Mouse (Mus musculus): Measurements from ENCODE around the gene Pou4f1.
"Not testable (repeated sequence)": the region's sequence is repeated elsewhere in the genome, so short reads cannot be mapped to it uniquely, and the experiment has no call there.

Pou4f1 gene

DNA sequence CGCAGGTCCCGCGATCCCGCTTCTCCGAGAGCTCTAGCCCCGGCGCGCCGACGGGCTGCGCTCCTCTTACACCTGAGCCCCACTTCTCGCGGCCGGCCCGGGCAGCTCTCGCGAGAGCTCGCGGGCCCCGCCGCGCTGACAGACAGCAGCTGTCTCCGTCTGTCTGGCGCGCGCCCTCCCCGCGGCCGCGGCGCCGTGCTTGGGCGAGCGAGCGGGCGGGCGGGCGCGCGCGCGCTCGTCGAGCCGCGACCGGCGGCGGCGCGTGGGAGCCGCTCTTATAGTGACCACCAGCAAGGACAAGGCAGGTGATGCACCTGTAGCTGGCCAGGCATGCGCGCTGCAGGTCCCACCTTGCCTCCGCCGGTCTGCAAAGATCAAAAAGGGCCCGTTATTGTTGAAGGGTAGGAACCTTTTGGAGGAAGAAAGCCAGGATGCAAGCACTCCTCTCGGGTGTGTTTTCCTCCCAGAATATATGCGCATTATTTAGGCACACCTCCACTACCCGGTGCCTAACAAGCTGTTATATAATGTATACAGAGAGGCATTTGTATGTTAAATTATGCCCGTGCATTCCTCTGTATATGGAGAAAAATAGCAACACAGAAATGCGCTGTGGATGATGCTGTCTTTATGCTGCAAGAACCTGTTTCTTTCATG lies at the start of gene Pou4f1:
TSS of gene Pou4f1 (minus strand) at position 34 of the 657 bp plus-strand sequence.
- DNase-seq (ENCODE audit: extremely low read depth, low read depth, low spot score): no peak

DNA sequence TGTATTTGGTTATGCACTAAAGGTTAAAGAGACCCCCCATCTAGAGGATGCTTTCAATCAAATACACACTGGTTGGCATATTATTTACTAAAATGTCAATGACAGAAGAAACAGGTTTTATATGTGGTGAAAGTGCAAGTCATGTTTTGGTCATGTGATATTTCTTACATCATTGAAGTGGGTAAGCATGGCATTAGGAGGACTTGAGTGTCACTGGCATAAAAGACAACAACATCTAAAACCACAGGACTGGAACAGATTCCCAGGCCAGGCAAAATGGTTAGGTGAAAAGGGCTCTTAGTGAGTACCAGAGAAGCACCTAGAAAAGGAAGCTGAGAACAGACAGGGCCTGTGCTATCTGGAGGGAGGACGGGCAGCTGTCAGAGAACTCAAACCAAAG lies 43.9 kb upstream of the Pou4f1 start:
- DNase-seq (ENCODE audit: extremely low read depth, low read depth, low spot score): no peak

DNA sequence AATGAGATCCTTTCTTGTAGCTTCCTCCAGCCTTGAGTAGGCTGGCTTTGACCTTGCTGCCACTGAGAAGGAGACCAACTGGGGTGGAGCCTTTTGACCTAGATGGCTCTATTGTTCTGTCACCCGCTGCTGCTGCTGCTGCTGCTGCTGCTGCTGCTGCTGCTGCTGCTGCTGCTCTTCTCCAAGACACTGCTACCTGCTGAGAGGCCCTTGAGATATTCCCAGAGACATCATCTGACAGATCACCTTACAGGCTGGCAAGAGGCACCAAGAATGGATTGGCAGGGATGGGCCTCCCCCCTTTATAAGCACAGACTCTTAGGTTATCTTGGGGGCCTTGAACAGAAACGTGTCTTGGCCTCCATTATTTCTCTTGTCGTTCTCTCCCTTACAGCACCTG lies 35.0 kb upstream of the Pou4f1 start:
- DNase-seq (ENCODE audit: extremely low read depth, low read depth, low spot score): not testable (repeated sequence)

DNA sequence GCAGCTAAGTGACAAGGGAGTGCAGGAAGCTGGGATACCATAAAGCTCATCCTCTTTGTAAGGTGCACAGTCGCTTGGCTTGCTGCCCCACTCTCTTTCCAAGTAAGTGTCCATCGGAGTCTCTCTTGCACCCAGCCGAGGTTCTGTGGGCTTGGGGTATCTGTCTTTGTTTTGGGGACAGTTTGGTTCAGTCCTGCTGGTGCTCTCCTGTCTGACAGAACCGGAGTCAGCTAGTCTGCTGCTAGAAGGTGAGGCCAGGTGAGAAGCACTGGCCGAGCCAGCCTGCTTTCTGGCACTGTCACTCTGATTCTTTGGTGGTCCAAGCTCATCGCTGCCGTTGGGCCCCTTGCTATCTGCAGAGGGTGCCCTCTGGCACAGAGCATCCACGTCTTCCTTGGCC lies 12.0 kb upstream of the Pou4f1 start:
- no peak for DNase-seq (ENCODE audit: extremely low read depth, low read depth, low spot score)

DNA sequence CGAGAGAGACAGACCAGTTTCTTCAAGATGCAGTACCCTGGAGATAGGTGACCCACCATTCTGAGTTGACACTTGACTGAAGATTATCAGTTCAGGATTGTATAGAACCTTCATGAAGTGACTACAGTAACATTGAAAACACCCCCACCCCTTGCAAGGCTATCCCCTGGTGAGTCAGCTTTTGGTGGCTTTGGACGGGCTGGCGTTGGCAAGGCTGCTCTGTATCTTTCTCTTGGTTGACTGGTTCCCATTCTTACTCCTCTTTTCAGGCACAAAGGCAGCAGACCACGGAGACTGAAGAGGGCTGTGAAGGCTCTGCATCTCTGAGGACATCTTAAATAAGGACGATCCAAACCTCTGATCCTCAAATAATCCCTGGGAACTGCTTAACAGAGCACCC lies 10.8 kb upstream of the Pou4f1 start:
- DNase-seq (ENCODE audit: extremely low read depth, low read depth, low spot score): no peak

DNA sequence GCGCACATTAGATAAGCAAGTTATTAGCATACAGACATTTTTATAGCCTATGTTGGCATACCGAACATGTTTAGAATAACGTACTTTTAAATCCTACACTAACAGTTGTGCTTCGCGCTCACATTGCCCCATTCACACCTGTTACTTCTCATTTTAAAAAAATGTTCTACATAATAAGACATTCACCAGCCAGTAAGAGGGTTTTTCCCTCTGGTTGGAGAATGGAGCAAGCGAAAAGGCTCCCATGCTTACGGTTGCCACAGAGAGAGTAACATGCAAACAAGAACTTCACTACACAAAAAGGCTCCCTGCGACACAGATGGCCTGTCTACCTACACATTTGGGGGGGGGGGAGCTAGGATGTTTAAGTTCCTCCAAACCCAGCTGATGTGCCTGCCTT lies 9.8 kb upstream of the Pou4f1 start:
- DNase-seq (ENCODE audit: extremely low read depth, low read depth, low spot score): no peak

DNA sequence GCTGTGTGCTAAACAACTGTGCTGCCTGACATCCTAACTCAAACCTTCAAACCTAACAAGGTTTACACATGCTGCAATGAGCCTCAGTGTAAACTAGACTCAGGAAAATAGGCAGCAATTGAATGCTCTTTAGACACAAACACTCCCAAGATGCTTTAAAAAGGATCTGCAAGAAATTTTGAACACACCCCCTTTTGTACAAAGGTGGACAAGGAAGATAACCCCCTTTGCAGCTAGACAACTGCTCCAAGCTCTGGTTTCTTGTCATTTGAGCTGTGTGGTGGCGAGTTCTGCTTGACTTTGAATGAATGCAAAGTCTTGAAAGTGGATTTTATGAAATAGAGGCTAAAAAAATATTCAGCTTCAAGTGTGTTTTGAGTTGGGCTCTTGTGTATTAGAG lies 7.6 kb upstream of the Pou4f1 start:
- no peak for DNase-seq (ENCODE audit: extremely low read depth, low read depth, low spot score)

DNA sequence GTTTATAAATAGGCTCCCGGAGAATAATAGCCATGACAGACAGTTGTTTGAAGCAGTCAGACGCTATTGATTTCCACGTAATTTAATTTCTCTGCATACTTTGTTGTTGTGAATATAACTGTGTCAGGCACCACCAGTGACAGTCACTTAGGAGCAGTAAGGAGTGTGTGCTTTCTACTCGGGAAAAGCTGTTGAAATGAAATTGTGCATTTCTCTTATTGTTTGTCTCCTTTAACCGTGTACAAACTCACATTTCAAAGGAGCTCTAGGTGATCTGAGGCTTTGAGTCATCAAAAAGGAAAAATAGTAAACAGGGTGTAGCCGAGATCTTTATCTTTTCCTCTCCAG lies 798 bp upstream of the Pou4f1 start:
- no peak for DNase-seq (ENCODE audit: extremely low read depth, low read depth, low spot score)

DNA sequence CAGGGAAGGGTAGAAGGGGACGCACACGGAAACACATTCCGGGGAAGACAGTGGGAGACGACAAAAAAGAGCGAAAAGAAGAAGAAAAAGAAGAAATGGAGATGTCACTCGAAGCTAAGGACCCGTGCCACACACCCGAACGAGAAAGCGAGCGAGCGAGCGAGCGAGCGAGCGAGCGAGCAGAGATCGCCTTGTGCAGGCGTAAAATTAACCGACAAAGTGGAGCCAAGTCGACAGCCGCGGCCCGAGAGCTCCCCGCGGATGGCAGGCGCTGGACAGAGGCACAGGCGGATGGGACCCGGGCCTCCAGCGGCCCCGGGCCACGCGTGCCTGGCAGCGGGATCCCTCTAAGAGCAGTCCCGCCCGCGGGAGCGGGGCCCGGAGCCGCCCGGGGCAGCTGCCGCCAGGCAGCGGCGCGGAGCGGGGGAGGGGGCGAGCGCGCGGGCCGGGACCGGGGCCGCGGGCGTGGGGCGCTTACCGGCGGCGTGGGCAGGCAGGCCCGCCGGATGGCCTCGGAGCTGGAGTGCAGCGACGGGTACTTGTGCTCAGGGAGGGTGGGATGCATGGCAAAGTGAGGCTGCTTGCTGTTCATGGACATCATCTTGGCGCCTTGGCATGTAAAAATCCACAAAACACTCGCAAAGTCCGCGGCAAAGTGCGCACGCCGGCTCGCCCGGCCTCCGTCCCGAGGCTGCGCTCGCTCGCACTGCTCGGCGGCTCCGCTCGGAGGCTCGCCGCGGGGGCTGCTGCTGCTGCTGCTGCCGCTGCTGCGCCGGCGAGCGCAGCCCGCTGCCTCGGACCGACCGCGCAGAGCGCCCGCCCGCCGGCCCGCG lies 450 bp downstream of the Pou4f1 start:
- no peak for DNase-seq (ENCODE audit: extremely low read depth, low read depth, low spot score)

DNA sequence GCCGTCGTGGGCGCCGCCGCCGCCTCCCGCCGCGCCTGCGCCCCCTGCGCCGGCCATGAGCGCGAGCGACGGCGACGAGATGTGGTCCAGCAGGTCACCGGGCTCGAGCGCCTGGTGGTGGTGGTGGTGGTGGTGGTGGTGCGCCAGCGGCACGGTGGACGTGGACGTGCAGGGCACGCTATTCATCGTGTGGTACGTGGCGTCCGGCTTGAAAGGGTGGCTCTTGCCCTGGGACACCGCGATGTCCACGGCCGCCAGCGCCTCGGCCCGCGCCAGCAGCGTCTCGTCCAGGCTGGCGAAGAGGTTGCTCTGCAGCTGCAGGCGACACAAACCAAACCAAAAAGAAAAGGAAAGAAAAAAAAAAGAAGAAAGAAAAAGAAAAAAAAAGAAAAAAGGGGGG lies 1.2 kb downstream of the Pou4f1 start:
- DNase-seq (ENCODE audit: extremely low read depth, low read depth, low spot score): no peak

DNA sequence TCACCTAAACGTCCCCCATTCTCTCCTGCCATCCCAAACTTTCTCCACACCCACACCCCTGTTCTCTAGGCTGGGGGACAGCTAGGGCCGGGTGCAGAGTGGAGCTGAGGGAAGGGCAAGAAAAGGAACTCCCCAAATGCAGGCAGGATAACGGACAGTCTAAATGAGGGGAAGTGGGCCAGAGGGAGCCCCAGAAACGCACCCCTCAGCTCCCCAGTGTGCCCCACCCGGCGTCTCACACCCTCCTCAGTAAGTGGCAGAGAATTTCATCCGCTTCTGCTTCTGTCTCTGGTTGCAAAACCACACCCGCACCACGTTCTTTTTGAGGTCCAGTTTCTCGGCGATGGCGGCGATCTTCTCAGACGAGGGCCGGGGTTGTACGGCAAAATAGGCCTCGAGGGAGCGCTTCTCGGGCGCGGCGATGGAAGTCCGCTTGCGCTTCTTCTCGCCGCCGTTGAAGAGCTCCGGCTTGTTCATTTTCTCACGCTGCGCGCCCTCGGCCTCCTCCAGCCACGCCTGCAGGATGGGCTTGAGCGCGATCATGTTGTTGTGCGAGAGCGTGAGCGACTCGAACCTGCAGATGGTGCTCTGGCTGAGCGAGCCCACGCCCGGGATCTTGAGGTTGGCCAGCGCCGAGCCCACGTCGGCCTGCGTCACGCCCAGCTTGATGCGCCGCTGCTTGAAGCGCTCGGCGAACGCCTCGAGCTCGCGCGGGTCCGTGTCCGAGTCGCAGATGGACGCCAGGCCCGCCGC lies 2.1 kb downstream of the Pou4f1 start:
- no peak for DNase-seq (ENCODE audit: extremely low read depth, low read depth, low spot score)

DNA sequence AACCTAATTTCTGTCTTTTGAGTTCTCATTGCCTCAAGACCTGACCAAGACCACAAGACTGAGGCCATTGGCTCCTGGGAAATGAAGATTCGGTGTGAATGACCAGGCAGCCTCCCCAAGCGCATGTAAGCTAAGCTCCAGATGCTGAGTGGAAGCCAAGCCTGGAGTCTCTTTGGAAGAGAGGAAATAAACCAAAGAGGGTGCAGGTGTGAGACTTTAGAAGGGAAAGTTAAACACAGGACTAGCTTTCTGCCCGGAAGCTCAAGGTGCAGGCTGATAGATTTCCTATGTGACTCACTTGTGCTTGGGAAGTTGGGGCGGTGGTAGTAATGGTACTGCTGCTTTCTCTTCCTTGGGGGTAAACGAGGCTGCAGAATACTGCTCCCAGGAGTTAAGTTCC lies 3.0 kb downstream of the Pou4f1 start:
- no peak for DNase-seq (ENCODE audit: extremely low read depth, low read depth, low spot score)

DNA sequence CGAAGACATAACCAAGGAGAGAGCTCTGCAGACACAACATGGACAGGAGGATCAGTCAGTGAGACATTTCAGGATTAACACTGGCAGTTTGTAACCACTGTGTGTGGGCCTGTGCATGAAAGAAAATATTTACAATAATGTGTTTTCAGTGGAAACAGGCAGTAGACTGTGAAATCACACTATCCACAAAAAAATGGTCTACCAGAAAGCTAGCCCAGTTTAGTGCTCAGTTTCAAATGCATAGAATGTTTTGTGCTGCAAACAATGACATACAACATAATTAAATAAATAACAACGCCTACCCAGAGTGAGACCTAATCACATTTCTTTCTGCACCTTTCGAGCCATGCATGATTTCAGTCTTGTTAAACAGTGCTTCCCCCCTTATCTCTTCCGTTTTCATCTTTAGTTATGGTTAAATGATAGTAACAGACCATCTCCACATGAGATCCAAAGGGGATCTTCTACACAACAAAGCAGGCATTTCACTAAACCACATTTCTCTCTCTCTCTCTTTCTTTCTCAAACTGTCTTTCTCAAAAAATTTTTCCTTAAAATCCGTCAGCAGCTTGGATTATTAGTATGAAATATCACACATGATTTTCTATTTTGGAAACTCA lies 4.1 kb downstream of the Pou4f1 start:
- DNase-seq (ENCODE audit: extremely low read depth, low read depth, low spot score): no peak

DNA sequence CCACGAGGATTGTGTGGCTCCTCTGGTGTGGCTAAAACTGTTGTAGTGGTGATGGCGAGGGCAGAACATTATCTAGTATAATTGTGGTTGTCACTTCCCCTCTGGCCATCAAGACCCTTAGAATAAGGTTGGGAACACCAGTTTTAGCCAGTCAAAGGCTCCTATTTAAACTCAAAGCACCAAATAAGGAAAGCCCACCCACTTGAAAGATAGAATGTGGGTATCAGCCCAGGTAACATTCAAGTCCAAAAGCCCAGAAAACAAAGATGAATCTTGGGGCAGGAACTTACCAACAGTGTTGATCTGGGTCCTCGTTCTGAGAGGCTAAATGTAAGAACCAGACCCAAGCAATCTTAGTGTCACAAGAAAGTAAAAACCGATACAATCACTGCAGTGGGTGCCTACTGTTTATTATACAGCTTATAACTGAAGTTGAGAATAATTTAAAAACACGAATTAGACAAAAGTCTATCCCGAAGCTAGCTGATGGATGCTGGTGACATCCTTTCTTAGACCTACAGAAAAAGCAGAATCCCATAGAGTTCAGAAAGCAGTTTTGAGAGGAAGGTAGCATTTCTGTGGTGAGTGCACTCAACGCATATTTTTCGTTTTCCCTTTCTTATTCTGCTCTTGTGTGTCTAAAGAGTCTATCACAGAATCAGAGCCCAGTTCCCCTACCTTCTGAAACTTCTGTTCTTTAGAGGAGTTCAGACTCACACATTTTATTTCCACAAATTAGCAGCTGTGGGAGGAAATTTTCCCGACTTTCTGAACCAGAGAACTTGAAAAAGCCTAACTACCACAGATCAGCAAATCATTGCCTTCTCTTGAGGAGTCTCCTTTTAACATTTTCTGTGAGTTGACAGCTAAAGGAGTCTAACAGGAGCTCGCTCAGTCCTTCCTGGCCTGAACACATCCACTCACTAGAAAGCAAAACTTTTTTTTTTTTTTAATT lies 6.2 kb downstream of the Pou4f1 start:
- DNase-seq (ENCODE audit: extremely low read depth, low read depth, low spot score): no peak

DNA sequence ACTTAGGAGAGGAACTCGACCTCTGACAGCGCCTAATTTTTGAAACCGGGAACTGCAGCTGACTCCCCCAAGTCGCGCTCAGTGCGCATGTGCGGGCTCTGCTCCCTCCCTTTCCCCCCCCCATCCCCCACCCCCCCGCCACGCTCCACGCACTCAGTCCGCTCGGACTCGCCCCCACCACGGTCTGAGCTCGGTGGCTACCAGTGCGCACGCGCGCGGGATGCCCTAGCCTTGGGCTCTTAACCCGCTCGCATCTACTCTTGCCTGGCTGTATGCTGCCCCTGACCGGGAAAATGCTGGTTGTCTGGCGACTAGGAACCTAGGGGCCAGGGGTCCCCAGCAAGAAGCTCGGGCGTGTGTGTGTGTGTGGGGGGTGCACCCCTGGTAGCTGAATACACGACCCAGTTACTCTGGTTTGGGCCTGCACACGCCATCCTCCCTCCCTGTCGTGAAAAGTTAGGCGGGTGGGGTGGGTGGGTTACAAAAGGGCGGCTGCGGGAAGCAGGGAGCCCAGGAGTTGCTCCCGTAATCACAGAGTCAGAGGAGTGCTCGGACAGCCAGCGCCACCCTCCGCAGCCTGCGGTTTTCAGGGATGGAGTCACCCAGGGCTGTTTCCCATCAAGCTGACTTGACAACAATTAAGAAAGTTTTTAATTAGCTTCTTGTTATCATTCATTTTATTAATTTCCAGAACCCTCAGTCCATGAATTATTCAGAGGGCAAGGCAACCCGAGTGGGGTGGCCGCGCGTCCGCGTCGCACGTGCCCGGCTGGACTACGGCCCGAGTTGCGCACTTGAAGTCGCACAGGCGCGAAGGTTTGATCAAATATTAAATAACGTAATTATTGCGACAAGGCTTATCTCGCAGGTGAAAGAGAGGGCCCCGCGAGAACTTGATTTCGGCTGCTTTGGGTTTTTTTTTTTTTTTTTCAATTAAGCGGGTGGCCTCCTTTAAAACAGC lies 7.2 kb downstream of the Pou4f1 start:
- no peak for DNase-seq (ENCODE audit: extremely low read depth, low read depth, low spot score)

DNA sequence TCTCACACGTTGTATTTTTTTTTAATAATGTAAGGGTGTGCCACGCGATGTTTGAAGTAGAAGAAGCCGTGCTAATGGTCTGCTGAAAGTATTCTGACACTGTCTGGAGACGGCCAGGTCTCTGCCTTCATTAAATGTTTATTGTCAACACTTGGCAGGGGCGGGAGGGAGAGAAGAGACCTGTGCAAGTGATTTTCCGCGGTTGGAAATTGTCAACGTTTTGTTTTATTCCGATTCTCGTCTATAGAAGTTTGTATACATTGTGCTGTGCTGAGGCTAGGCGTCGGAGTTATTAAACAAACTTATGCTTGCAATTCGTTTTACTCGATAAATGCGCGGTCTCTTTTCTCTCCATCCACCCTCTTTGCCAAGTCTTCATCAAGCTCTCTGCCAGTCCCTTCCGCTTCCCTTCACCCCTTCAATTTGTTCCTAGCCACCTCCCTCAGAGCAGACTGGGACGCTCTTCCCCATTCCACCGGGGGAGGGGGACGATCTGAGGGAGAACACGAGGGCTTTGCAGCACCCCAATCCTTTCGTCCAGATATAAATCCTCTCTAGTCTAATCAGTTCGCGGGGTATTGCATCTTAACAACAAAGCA lies 8.2 kb downstream of the Pou4f1 start:
- no peak for DNase-seq (ENCODE audit: extremely low read depth, low read depth, low spot score)

DNA sequence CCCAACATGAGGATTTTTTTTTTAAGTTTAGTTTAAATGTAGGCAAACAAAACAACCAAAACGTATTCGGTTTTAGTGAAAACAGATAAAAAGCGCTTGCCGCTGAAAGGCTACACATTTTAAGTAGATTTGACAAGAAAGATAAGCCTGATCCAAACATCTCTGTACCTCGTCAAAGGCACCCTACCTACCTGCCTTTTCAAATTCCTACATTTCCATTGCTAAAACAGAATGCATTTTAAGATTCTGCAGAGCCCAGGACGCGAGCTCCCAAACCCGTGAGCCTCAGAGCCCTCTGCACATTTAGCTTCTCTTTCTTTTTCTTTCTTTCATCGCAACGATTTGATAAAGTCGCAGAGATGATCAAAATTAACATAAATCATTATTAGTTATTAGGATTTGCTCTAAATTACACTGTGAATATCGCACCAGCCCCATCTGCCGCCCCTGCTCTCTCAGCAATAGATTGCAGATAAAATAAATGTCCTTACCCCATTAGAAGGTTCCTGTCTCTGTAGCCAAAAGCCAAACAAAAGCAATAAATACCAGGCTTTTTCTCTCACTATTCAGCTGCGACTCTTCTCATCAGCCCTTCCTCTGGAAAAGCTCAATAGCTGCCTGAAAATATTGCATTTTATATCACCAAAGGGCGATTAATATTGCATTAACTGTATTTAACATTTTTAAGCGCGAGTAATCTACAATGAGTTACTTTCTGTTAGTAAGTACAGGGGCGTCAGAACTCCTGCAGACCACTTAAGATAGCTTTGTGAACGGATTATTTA lies 8.9 kb downstream of the Pou4f1 start:
- DNase-seq (ENCODE audit: extremely low read depth, low read depth, low spot score): no peak
